26 mouse cellular contexts compared by ENCODE assay signal in the genomic region with DNA sequence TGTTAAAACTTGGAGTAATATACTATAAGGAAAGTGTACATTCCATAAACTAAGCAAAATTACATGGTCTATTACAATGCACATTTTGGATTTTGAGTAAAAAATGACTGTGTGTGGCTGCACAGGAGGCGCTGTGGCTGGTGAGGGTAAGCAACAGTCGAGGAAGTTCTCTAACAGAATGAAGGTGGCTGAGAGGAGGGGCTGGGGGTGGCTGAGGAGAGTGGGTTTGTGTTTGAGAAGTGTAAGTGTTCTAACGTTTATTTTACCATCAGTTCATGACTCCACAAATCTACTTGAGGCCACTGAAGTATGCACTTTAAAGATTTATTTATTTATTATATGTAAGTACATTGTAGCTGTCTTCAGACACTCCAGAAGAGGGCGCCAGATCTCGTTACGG. TPM values are rescaled to one million over a fixed set of nuclear protein-coding genes. Genes with fewer than 3 reads are reported as not detected.
DNase-seq lines count a peak whose midpoint lies in the region; ATAC-seq and TF ChIP-seq lines count a peak whose summit lies in the region.
"Had no signal": no experiment of that assay in that cellular context is flagged by ENCODE, and none has a peak within 500 bp of the region (broad histone marks: within the 10 kb centered on the region; RNA-seq: fewer than 3 reads in every experiment).

No protein-coding gene starts in this region.

- H3K4me1 ChIP-seq in thymus, adult 2 months (replicated peaks; ENCODE audit: control insufficient read depth, insufficient read depth, low read length) = peaks cover 16% of the 10 kb centered on the region
- no peaks in the 10 kb centered on the region for H3K4me1 ChIP-seq in midbrain, embryonic 13.5 days (replicated peaks)
- H3K4me1 ChIP-seq: forebrain, embryonic 12.5 days had no signal

- peak; percentile 8 to 19 for DNase-seq in lung, adult 18-20 months
- DNase-seq in lung, postnatal 25 days (ENCODE audit: low spot score) = no peak
- DNase-seq in thymus, adult 2 months = peak; percentile 42
- no peak for DNase-seq in thymus, adult 18-20 months
- DNase-seq in T-cell, adult 2 months (ENCODE audit: low spot score) = peak; percentile 19
- peak; percentile 41 to 54 for DNase-seq in thymus, postnatal 36 days
- DNase-seq in gastrocnemius, postnatal 10 days = no peak
- DNase-seq: adrenal gland, postnatal 10 days; cerebellum, adult 11 months; cerebellum, adult 8-10 months; cerebellum, postnatal 10 days; cerebellum, postnatal 36 days; embryo, embryonic 11 days; gastrocnemius, postnatal 36 days; heart, adult 2 months had no signal

- H3K4me2 ChIP-seq in midbrain, embryonic 13.5 days (replicated peaks) = no peak overlapping the region
- H3K4me2 ChIP-seq: embryonic facial prominence, embryonic 13.5 days; forebrain, embryonic 12.5 days; forebrain, embryonic 15.5 days; heart, embryonic 11.5 days; hindbrain, embryonic 12.5 days; hindbrain, embryonic 15.5 days had no signal

- H3K27me3 ChIP-seq in thymus, adult 2 months (ENCODE audit: control insufficient read depth, insufficient read depth, low read length) = no peaks in the 10 kb centered on the region
- no peaks in the 10 kb centered on the region for H3K27me3 ChIP-seq in midbrain, embryonic 13.5 days
- H3K27me3 ChIP-seq: embryonic facial prominence, embryonic 13.5 days; forebrain, embryonic 12.5 days; forebrain, embryonic 15.5 days; hindbrain, embryonic 12.5 days; hindbrain, embryonic 15.5 days had no signal

- H3K9ac ChIP-seq in midbrain, embryonic 13.5 days (replicated peaks) = no peak overlapping the region
- H3K9ac ChIP-seq: embryonic facial prominence, embryonic 13.5 days; forebrain, embryonic 12.5 days; forebrain, embryonic 15.5 days; hindbrain, embryonic 12.5 days; hindbrain, embryonic 15.5 days had no signal

- TF ChIP-seq CTCF in thymus, adult 2 months (IDR thresholded peaks at IDR 0.05; ENCODE audit: borderline replicate concordance, control insufficient read depth, extremely low read depth, insufficient read depth, low read length, poor library complexity) = no peak

- TF ChIP-seq POLR2A in thymus, adult 2 months (IDR thresholded peaks at IDR 0.05; ENCODE audit: control insufficient read depth, extremely low read depth, insufficient read depth, low read length, poor library complexity) = no peak

- no peak overlapping the region for H3K4me3 ChIP-seq in thymus, adult 2 months (ENCODE audit: control insufficient read depth, insufficient read depth, low read length)
- H3K4me3 ChIP-seq in midbrain, embryonic 13.5 days (replicated peaks) = no peak overlapping the region
- H3K4me3 ChIP-seq: embryonic facial prominence, embryonic 10.5 days; embryonic facial prominence, embryonic 13.5 days; erythroblast, embryonic 14.5 days; forebrain, embryonic 12.5 days; forebrain, embryonic 15.5 days; heart, adult 2 months; hindbrain, embryonic 12.5 days; hindbrain, embryonic 15.5 days had no signal

- H3K9me3 ChIP-seq in midbrain, embryonic 13.5 days = no peaks in the 10 kb centered on the region
- H3K9me3 ChIP-seq: embryonic facial prominence, embryonic 10.5 days; embryonic facial prominence, embryonic 13.5 days; forebrain, embryonic 12.5 days; forebrain, embryonic 15.5 days; hindbrain, embryonic 12.5 days; hindbrain, embryonic 15.5 days had no signal

- 59% methylated on average over 6 of the region's 6 CpGs for WGBS in thymus, adult 2 months
- 82% methylated on average over 6 of the region's 6 CpGs for WGBS in midbrain, embryonic 13.5 days

- no peaks in the 10 kb centered on the region for H3K36me3 ChIP-seq in thymus, adult 2 months (ENCODE audit: control insufficient read depth, insufficient read depth, low read length)
- H3K36me3 ChIP-seq in midbrain, embryonic 13.5 days = no peaks in the 10 kb centered on the region
- H3K36me3 ChIP-seq: embryonic facial prominence, embryonic 10.5 days; embryonic facial prominence, embryonic 13.5 days; forebrain, embryonic 12.5 days; forebrain, embryonic 15.5 days; hindbrain, embryonic 12.5 days; hindbrain, embryonic 15.5 days had no signal

- H3K27ac ChIP-seq in thymus, adult 2 months (ENCODE audit: control insufficient read depth, insufficient read depth, low read length) = no peak overlapping the region
- H3K27ac ChIP-seq in midbrain, embryonic 13.5 days = no peak overlapping the region
- H3K27ac ChIP-seq: embryonic facial prominence, embryonic 10.5 days; embryonic facial prominence, embryonic 13.5 days; forebrain, embryonic 12.5 days; forebrain, embryonic 15.5 days; heart, adult 2 months; hindbrain, embryonic 12.5 days; hindbrain, embryonic 15.5 days had no signal

- ATAC-seq in midbrain, embryonic 13.5 days = no peak
- ATAC-seq: activated CD4-positive, CD25-positive, alpha-beta regulatory T cell, adult 4 months; CD4-positive, CD25-positive, alpha-beta regulatory T cell, adult 4 months; forebrain, embryonic 15.5 days had no signal

RNA-seq across cellular contexts. Expression of a gene that starts 48.8 kb away (rescaled TPM):
- polyA plus RNA-seq in thymus, adult 2 months (2012; rRNA removed) = 29.5 and 36.3 TPM in 2 replicates
- polyA plus RNA-seq in midbrain, embryonic 13.5 days (2015; fragmentation: Nextera tagmentation; extraction: Ambion mirVana) = 7.7 and 8.0 TPM in 2 replicates
- 1 to 10 TPM; 1.7 to 2.7 TPM for total RNA-seq in gastrocnemius, postnatal 10 days (2021)

Comparison
In these comparisons a context has a peak if more than half of its experiments do, and no peak if none do; other contexts are left out.
1. DNase-seq: peak in lung, adult 18-20 months (2 of 2), thymus, adult 2 months (single experiment), T-cell, adult 2 months (single experiment) and thymus, postnatal 36 days (2 of 2); none in lung, postnatal 25 days (single experiment), thymus, adult 18-20 months (0 of 2) and gastrocnemius, postnatal 10 days (single experiment).